Mouse (Mus musculus) cerebellum, adult 11 months (tissue): Measurements from ENCODE around the gene Snx29.
"Not testable (repeated sequence)": the region's sequence is repeated elsewhere in the genome, so short reads cannot be mapped to it uniquely, and the experiment has no call there.

ENCODE experiments used
- DNase-seq: peaks from one replicate; pipeline ENCODE4 v3.0.0; 2022

Snx29 gene

GRCm38 (mm10) chr16:11550043-11550725 is 227.5 kb downstream of the Snx29 start:
- no peak for DNase-seq

GRCm38 (mm10) chr16:11561714-11562113 is 239.0 kb downstream of the Snx29 start:
- DNase-seq = no peak

GRCm38 (mm10) chr16:11563846-11564245 is 241.1 kb downstream of the Snx29 start:
- DNase-seq = no peak

DNA sequence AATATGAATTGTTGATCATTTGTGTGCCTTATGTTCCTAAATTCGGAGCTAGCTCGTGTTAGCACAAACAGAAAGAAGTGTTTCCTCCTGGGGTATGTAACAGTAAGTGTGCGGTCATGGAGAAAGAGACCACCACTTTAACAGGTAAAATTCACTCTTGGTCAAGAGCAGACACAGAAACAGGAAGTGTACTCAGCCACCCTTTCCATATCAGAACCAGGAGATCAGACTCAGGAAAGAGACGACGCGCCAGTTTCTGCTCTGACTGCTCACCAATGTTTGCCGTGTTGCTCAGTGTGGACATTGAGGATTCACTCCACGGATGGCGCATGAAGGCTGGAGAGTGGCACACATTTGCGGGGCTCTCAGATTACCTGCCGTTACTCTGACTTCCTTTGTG is 242.4 kb downstream of the Snx29 start:
- no peak for DNase-seq

GRCm38 (mm10) chr16:11567594-11567993 is 244.9 kb downstream of the Snx29 start:
- DNase-seq = no peak

GRCm38 (mm10) chr16:11568095-11568494 is 245.4 kb downstream of the Snx29 start:
- DNase-seq = no peak

DNA sequence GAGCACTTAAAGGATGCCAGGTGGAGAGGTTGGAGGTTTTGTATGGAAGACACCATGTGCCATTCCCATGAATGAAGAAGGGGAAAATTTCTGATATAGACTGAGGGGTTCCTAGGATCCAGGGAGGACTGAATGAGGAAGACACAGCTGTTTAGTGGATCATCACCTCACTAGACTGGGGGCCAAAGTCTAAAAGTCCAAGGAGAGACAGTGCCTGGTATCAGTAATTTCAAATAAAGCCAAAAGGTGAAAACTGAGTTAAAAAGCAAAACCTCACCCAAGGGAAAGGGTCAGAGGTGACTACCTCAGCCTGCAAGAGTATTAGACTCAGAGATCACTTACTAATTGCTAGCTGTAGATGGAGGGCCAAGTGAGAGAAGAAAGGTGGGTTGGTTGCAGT is 245.9 kb downstream of the Snx29 start:
- DNase-seq = no peak

DNA sequence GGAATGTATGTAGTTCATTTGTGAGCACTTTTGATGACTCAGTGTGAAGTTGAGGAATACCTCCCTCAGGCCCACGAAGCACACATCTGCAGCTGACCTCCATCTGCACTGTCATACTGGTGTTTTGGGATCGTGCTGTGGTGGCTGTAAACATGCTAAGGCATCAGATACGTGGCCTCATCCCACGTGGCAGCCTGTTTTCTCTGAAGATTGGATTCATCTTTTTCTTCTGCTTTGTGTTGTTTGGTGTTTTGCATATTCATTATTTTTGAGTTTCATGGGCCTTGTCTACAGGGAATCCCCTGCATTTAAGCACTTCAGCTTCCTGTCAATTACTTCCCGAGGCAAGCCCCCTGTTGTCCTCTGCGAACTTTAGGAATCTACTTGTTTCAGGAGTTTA is 246.4 kb downstream of the Snx29 start:
- DNase-seq = no peak

- DNase-seq = no peak
Observed at GRCm38 (mm10) chr16:11570072-11570471, 247.4 kb downstream of the Snx29 start.

GRCm38 (mm10) chr16:11574517-11574916 is 251.8 kb downstream of the Snx29 start:
- DNase-seq = no peak

GRCm38 (mm10) chr16:11575733-11576132 is 253.0 kb downstream of the Snx29 start:
- DNase-seq = not testable (repeated sequence)

GRCm38 (mm10) chr16:11577541-11578255 is 255.0 kb downstream of the Snx29 start:
- no peak for DNase-seq

DNA sequence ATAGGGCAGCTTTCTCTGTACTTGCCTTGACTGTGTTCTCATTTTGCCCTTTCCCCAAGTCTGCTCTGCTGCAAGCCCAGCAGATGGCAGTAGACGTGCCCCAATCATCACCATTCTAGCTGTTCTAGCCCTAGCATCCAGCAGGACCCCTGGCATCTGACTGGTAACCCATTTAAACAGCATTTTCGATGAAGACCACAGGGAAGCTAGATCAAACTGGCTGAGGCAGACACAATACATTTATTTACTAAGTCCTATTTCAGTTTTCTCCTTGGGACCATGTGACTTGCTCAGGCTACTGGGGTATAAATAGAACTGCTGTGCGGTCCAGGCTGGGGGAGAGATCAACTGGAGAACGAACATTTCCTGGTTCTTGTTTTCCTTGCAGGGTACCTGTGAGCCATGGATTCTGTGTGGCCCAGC is 257.0 kb downstream of the Snx29 start:
- peak; percentile 13 for DNase-seq

GRCm38 (mm10) chr16:11583941-11584639 is 261.4 kb downstream of the Snx29 start:
- DNase-seq = no peak

- DNase-seq = no peak
Observed at GRCm38 (mm10) chr16:11588689-11589088, 266.0 kb downstream of the Snx29 start.

GRCm38 (mm10) chr16:11589336-11589735 is 266.6 kb downstream of the Snx29 start:
- no peak for DNase-seq

DNA sequence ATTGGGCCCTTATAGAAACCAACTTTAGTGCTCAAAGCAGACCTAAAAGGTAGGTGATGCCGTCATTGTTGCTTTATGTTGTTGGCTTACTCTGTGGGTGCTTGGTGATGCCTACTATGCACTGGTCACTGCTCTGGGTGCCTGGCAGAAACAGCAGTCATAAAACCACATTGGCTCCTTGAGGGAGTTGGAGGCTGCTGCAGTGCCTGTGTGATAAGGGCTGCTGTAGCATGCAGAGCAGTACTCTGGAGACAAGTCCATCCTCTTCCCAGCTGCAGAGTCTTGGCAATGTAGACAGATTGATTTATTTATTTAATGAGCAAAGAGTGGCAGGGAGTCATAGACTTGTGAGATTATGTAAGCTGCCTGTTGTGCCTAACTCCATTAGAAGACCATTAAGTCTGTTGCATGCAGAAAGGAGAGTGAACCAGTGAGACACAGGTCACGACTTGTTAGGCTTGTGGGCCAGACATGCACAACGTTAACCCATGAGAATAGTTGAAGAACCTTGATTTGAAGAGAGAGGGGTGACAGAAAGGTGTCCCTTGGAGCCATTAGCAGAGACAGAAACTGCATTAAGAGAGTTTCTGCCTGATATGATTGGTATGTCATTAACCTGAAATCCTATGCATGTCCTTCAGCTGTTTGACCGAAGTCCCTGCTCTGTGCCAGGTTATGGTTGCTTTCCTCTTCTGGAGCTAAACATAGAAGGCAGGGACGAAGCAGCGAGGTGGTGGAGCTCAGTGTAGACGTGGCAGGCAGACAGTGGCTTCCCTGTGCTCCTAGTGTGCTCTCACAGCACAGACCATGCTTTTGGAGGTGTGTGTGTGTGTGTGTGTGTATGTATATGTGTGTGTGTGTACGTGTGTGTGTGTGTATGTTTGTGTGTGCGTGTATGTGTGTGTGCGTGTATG is 267.3 kb downstream of the Snx29 start:
- no peak for DNase-seq

- DNase-seq = no peak
Observed at GRCm38 (mm10) chr16:11596599-11596998, 273.9 kb downstream of the Snx29 start.

DNA sequence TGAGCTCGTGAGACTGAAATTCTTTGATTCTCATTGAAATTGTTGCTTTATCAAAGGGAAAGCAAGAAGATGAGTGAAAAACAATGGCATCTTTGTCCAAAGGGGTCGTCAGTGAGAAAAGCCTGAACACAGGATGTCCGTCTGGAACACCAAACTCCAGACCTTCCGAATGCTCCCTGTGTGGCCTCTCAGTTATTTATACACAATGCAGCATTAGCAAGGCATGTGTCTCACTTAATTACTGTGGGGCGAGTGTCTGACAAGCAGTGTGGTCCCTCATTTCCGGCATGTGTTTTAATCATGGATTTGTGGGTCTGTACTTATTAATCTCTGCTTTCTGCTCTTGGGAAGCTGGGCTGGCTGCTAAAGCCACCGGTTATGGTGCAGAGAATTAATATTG is 275.1 kb downstream of the Snx29 start:
- no peak for DNase-seq

DNA sequence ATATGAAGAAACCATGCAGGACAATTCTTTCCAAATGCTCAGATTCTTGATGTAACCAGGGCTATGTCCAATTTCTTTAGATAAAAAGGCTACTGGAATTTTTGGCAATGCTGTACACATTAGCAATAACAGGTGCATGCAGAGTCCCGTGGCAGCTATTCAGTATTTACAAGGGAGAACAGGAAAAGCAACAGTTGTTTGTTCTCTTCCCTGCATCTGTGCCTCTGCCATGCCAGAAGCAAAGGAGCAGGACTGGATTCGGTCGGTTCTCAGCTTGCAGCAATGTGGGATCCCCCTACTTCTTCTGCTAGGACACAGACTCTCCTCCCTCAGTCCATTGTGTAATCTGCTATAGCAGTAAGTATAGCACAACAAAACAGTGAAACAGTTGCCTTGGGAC is 276.8 kb downstream of the Snx29 start:
- DNase-seq = no peak

DNA sequence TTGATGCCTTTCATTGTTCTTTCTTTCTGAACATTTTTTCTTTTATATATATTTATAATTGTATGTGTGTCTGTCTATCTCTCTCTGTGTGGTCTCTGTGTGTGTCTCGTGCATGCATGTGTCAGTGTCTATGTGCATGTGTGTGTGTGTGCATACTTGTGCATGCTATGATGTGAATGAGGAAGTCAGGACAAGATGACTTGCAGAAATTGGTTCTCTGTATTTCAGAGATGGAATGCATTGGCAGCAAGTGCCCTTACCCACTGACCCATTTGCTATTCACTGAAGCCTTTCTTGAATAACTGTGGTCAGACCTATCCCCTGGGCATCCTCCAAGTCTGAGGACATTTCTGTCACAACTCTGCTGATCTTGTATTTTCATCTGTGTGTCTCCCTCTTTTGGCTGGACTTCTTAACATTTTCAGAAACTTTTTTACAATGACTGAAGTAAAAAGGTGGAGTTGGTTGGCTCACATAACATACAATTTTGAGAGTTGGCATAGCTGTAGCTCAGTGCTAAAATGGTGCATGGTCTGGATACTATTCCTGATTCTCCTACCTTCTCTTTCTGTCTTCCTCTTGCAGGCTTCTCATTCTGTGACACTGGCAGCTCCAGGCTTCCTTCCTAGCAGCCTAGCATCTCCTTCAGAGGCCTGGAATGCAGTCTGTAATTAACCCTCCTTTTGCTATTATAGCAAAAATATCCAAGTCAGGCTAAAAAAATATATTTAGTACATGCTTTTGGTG is 278.8 kb downstream of the Snx29 start:
- DNase-seq = no peak
